Mouse (Mus musculus) forelimb bud, embryonic 11.5 days (tissue): ENCODE results near the gene Spef1.
A peak's percentile ranks its signal among the peaks of the same experiment; 100 is the strongest.

Source experiments
- DNase-seq: peaks from one replicate; pipeline ENCODE4 v3.0.0-alpha.2; 2012; ENCODE audit warnings: low read depth, low spot score

Spef1 gene

GRCm38 (mm10) chr2:131143007-131143780 lies 43.9 kb downstream of the Spef1 start:
- no peak for DNase-seq

- peak; percentile 74 for DNase-seq
Observed at GRCm38 (mm10) chr2:131142592-131142991, 44.5 kb downstream of the Spef1 start.

GRCm38 (mm10) chr2:131141336-131141986 lies 45.6 kb downstream of the Spef1 start:
- no peak for DNase-seq

- DNase-seq, result no peak
Observed at GRCm38 (mm10) chr2:131140533-131140905, 46.6 kb downstream of the Spef1 start.

GRCm38 (mm10) chr2:131139886-131140532 lies 47.1 kb downstream of the Spef1 start:
- DNase-seq, result no peak

- DNase-seq, result no peak
Observed at GRCm38 (mm10) chr2:131139287-131139686, 47.8 kb downstream of the Spef1 start.

GRCm38 (mm10) chr2:131138760-131139159 lies 48.3 kb downstream of the Spef1 start:
- no peak for DNase-seq

- no peak for DNase-seq
Observed at GRCm38 (mm10) chr2:131138296-131138695, 48.8 kb downstream of the Spef1 start.

GRCm38 (mm10) chr2:131135521-131136139 lies 51.5 kb downstream of the Spef1 start:
- DNase-seq, result no peak

- no peak for DNase-seq
Observed at GRCm38 (mm10) chr2:131134826-131135400, 52.2 kb downstream of the Spef1 start.

GRCm38 (mm10) chr2:131134381-131134780 lies 52.7 kb downstream of the Spef1 start:
- DNase-seq, result no peak

GRCm38 (mm10) chr2:131132930-131133547 lies 54.0 kb downstream of the Spef1 start, which contains the start of gene Gm11037:
Gm11037 (plus strand) TSS chr2:131133497.
- no peak for DNase-seq

GRCm38 (mm10) chr2:131132111-131132888 lies 54.8 kb downstream of the Spef1 start:
- DNase-seq, result no peak

- no peak for DNase-seq
Observed at GRCm38 (mm10) chr2:131130849-131131248, 56.2 kb downstream of the Spef1 start.

GRCm38 (mm10) chr2:131129836-131130235 lies 57.2 kb downstream of the Spef1 start:
- DNase-seq, result no peak

GRCm38 (mm10) chr2:131128636-131129157 lies 58.4 kb downstream of the Spef1 start:
- DNase-seq, result no peak

GRCm38 (mm10) chr2:131128211-131128610 lies 58.9 kb downstream of the Spef1 start:
- no peak for DNase-seq

GRCm38 (mm10) chr2:131127161-131127730 lies 59.8 kb downstream of the Spef1 start, which contains the start of gene Hspa12b:
Hspa12b (plus strand) TSS chr2:131127280.
- peak; percentile 77 for DNase-seq

GRCm38 (mm10) chr2:131125964-131126815 lies 60.9 kb downstream of the Spef1 start:
- DNase-seq, result no peak
